Mouse (Mus musculus): ENCODE results near the gene Ccr3.
"Not testable (repeated sequence)": the region's sequence is repeated elsewhere in the genome, so short reads cannot be mapped to it uniquely, and the experiment has no call there.

Ccr3 gene

GRCm38 (mm10) chr9:124021672-124022071, at the start of gene Ccr3:
Ccr3 (plus strand) TSS chr9:124021972.
- in situ Hi-C loops (cut with MboI; ENCODE audit: low pct_unique_long_range_greater_than_20kb in 1 of 2, low sequenced_read_pairs in 2 of 2, unreplicated experiment in 1 of 2), result no loop called here

GRCm38 (mm10) chr9:123975630-123976029, 46.1 kb upstream of the Ccr3 start:
- in situ Hi-C loops (cut with MboI; ENCODE audit: low pct_unique_long_range_greater_than_20kb in 1 of 2, low sequenced_read_pairs in 2 of 2, unreplicated experiment in 1 of 2), result no loop called here

GRCm38 (mm10) chr9:123976876-123977663, 44.7 kb upstream of the Ccr3 start:
- in situ Hi-C loops (cut with MboI; ENCODE audit: low pct_unique_long_range_greater_than_20kb in 1 of 2, low sequenced_read_pairs in 2 of 2, unreplicated experiment in 1 of 2), result no loop called here

- in situ Hi-C loops (cut with MboI; ENCODE audit: low pct_unique_long_range_greater_than_20kb in 1 of 2, low sequenced_read_pairs in 2 of 2, unreplicated experiment in 1 of 2), result no loop called here
Observed at GRCm38 (mm10) chr9:123978308-123978707, 43.5 kb upstream of the Ccr3 start, which contains the start of gene Ccr1l1. Ccr1l1 (minus strand) TSS chr9:123978408.

- in situ Hi-C loops (cut with MboI; ENCODE audit: low pct_unique_long_range_greater_than_20kb in 1 of 2, low sequenced_read_pairs in 2 of 2, unreplicated experiment in 1 of 2), result not testable (repeated sequence)
Observed at GRCm38 (mm10) chr9:123980858-123981475, 40.8 kb upstream of the Ccr3 start.

GRCm38 (mm10) chr9:123981909-123982308, 39.9 kb upstream of the Ccr3 start:
- in situ Hi-C loops (cut with MboI; ENCODE audit: low pct_unique_long_range_greater_than_20kb in 1 of 2, low sequenced_read_pairs in 2 of 2, unreplicated experiment in 1 of 2), result no loop called here

- in situ Hi-C loops (cut with MboI; ENCODE audit: low pct_unique_long_range_greater_than_20kb in 1 of 2, low sequenced_read_pairs in 2 of 2, unreplicated experiment in 1 of 2), result no loop called here
Observed at GRCm38 (mm10) chr9:123982720-123983119, 39.1 kb upstream of the Ccr3 start.

GRCm38 (mm10) chr9:123984943-123985342, 36.8 kb upstream of the Ccr3 start:
- in situ Hi-C loops (cut with MboI; ENCODE audit: low pct_unique_long_range_greater_than_20kb in 1 of 2, low sequenced_read_pairs in 2 of 2, unreplicated experiment in 1 of 2), result no loop called here

- in situ Hi-C loops (cut with MboI; ENCODE audit: low pct_unique_long_range_greater_than_20kb in 1 of 2, low sequenced_read_pairs in 2 of 2, unreplicated experiment in 1 of 2), result no loop called here
Observed at GRCm38 (mm10) chr9:123986217-123986616, 35.6 kb upstream of the Ccr3 start.

GRCm38 (mm10) chr9:123989671-123990070, 32.1 kb upstream of the Ccr3 start:
- in situ Hi-C loops (cut with MboI; ENCODE audit: low pct_unique_long_range_greater_than_20kb in 1 of 2, low sequenced_read_pairs in 2 of 2, unreplicated experiment in 1 of 2), result no loop called here

GRCm38 (mm10) chr9:123991312-123991906, 30.4 kb upstream of the Ccr3 start:
- in situ Hi-C loops (cut with MboI; ENCODE audit: low pct_unique_long_range_greater_than_20kb in 1 of 2, low sequenced_read_pairs in 2 of 2, unreplicated experiment in 1 of 2), result no loop called here

GRCm38 (mm10) chr9:123997719-123998118, 24.1 kb upstream of the Ccr3 start:
- in situ Hi-C loops (cut with MboI; ENCODE audit: low pct_unique_long_range_greater_than_20kb in 1 of 2, low sequenced_read_pairs in 2 of 2, unreplicated experiment in 1 of 2), result no loop called here

GRCm38 (mm10) chr9:123999784-124000183, 22.0 kb upstream of the Ccr3 start:
- in situ Hi-C loops (cut with MboI; ENCODE audit: low pct_unique_long_range_greater_than_20kb in 1 of 2, low sequenced_read_pairs in 2 of 2, unreplicated experiment in 1 of 2), result no loop called here

GRCm38 (mm10) chr9:124012691-124013090, 9.1 kb upstream of the Ccr3 start:
- in situ Hi-C loops (cut with MboI; ENCODE audit: low pct_unique_long_range_greater_than_20kb in 1 of 2, low sequenced_read_pairs in 2 of 2, unreplicated experiment in 1 of 2), result no loop called here

- in situ Hi-C loops (cut with MboI; ENCODE audit: low pct_unique_long_range_greater_than_20kb in 1 of 2, low sequenced_read_pairs in 2 of 2, unreplicated experiment in 1 of 2), result no loop called here
Observed at GRCm38 (mm10) chr9:124013270-124013669, 8.5 kb upstream of the Ccr3 start.

- in situ Hi-C loops (cut with MboI; ENCODE audit: low pct_unique_long_range_greater_than_20kb in 1 of 2, low sequenced_read_pairs in 2 of 2, unreplicated experiment in 1 of 2), result no loop called here
Observed at GRCm38 (mm10) chr9:124014985-124015652, 6.7 kb upstream of the Ccr3 start.

- in situ Hi-C loops (cut with MboI; ENCODE audit: low pct_unique_long_range_greater_than_20kb in 1 of 2, low sequenced_read_pairs in 2 of 2, unreplicated experiment in 1 of 2), result no loop called here
Observed at GRCm38 (mm10) chr9:124016048-124016447, 5.7 kb upstream of the Ccr3 start.

- in situ Hi-C loops (cut with MboI; ENCODE audit: low pct_unique_long_range_greater_than_20kb in 1 of 2, low sequenced_read_pairs in 2 of 2, unreplicated experiment in 1 of 2), result no loop called here
Observed at GRCm38 (mm10) chr9:124019887-124020286, 1.9 kb upstream of the Ccr3 start.

GRCm38 (mm10) chr9:124033345-124033744, 11.6 kb downstream of the Ccr3 start:
- in situ Hi-C loops (cut with MboI; ENCODE audit: low pct_unique_long_range_greater_than_20kb in 1 of 2, low sequenced_read_pairs in 2 of 2, unreplicated experiment in 1 of 2), result no loop called here

Measured in mouse embryonic stem cell (cell line).